Comparison of ENCODE assay signal across 11 mouse cellular contexts in genomic region chr2:180322674-180323355, GRCm38 (mm10). TPM values are rescaled to one million over a fixed set of nuclear protein-coding genes. Genes with fewer than 3 reads are reported as not detected.
DNase-seq lines count a peak whose midpoint lies in the region; ATAC-seq and TF ChIP-seq lines count a peak whose summit lies in the region.
"Had no signal": no experiment of that assay in that cellular context is flagged by ENCODE, and none has a peak within 500 bp of the region (broad histone marks: within the 10 kb centered on the region; RNA-seq: fewer than 3 reads in every experiment).

No protein-coding gene starts in this region.

- ATAC-seq in kidney, embryonic 14.5 days (ENCODE audit: low FRiP score, low TSS enrichment), result peak; percentile 85
- peak; percentile 86 for ATAC-seq in lung, postnatal 0 days
- no peak for ATAC-seq in CD4-positive, CD25-positive, alpha-beta regulatory T cell, adult 4 months

- H3K4me2 ChIP-seq in kidney, embryonic 14.5 days (replicated peaks; ENCODE audit: low read depth, low read length), result 0 out of 2 replicates have a peak overlapping the region, but pooled peaks have one; percentile 6
- H3K4me2 ChIP-seq in lung, postnatal 0 days (replicated peaks; ENCODE audit: low read depth, low read length), result no peak overlapping the region

- no peaks in the 10 kb centered on the region for H3K27me3 ChIP-seq in kidney, embryonic 14.5 days (ENCODE audit: control insufficient read depth, insufficient read depth, low read length)
- no peaks in the 10 kb centered on the region for H3K27me3 ChIP-seq in lung, postnatal 0 days (replicated peaks; ENCODE audit: insufficient read depth, low read length)

- WGBS in kidney, embryonic 14.5 days, result 7% methylated on average over 14 of the region's 14 CpGs
- WGBS in lung, postnatal 0 days, result 8% methylated on average over 10 of the region's 14 CpGs

- no peak for TF ChIP-seq CTCF in lung, postnatal 0 days (IDR thresholded peaks at IDR 0.05)

- TF ChIP-seq EP300 in lung, postnatal 0 days (IDR thresholded peaks at IDR 0.05), result no peak

- no peak overlapping the region for H3K9ac ChIP-seq in kidney, embryonic 14.5 days (ENCODE audit: low read depth, low read length)
- H3K9ac ChIP-seq in lung, postnatal 0 days (replicated peaks; ENCODE audit: low read depth), result no peak overlapping the region

- no peaks in the 10 kb centered on the region for H3K9me3 ChIP-seq in kidney, embryonic 14.5 days (ENCODE audit: control insufficient read depth, low read length)
- no peaks in the 10 kb centered on the region for H3K9me3 ChIP-seq in lung, postnatal 0 days (ENCODE audit: low read length)

- H3K27ac ChIP-seq in kidney, embryonic 14.5 days (ENCODE audit: low read depth, low read length), result peak overlapping the region; percentile 49; the same call in 1 of the 2 replicates
- 0 out of 2 replicates have a peak overlapping the region, but pooled peaks have one; percentile 6 for H3K27ac ChIP-seq in lung, postnatal 0 days (ENCODE audit: low read length)

- H3K4me1 ChIP-seq in kidney, embryonic 14.5 days (ENCODE audit: control insufficient read depth, insufficient read depth, low read length), result peaks cover 13% of the 10 kb centered on the region; the same call in 1 of the 2 replicates
- no peaks in the 10 kb centered on the region for H3K4me1 ChIP-seq in lung, postnatal 0 days (ENCODE audit: insufficient read depth, low read depth, low read length)

- no peak overlapping the region for H3K4me3 ChIP-seq in kidney, embryonic 14.5 days (ENCODE audit: low read length)
- H3K4me3 ChIP-seq in lung, postnatal 0 days (ENCODE audit: low read depth, low read length), result no peak overlapping the region

- no peaks in the 10 kb centered on the region for H3K36me3 ChIP-seq in kidney, embryonic 14.5 days (ENCODE audit: control insufficient read depth, insufficient read depth, low read length)
- 0 out of 2 replicates have a peak, but pooled peaks cover 4% of the 10 kb centered on the region for H3K36me3 ChIP-seq in lung, postnatal 0 days (ENCODE audit: insufficient read depth, low read length)

- no peak for DNase-seq in kidney, adult 9 months
- DNase-seq in retina, postnatal 1 day, result peak; percentile 17
- DNase-seq in retina, embryonic 14.5 days (ENCODE audit: low spot score), result no peak
- DNase-seq in lung, postnatal 0 days (ENCODE audit: low spot score), result peak; percentile 79
- DNase-seq in frontal cortex, postnatal 10 days (ENCODE audit: low spot score in 2 of 2), result no peak
- DNase-seq in right cerebral cortex, postnatal 4 days, result no peak
- DNase-seq: cerebellum, postnatal 10 days; gastrocnemius, postnatal 25 days; thymus, adult 18-20 months had no signal

RNA-seq across cellular contexts. Expression of gene Gata5, which starts 11.7 kb away (rescaled TPM):
- 3.5 and 4.5 TPM in 2 replicates for polyA plus RNA-seq in kidney, embryonic 14.5 days (2014; fragmentation: Nextera tagmentation; extraction: Ambion mirVana)
- polyA plus RNA-seq in lung, postnatal 0 days (2015; fragmentation: Nextera tagmentation; extraction: Ambion mirVana), result 10.4 and 11.4 TPM in 2 replicates
- polyA plus RNA-seq in CD4-positive, CD25-positive, alpha-beta regulatory T cell, adult 4 months (2017; shearing (Covaris generic)), result not detected

RNA-seq across cellular contexts. Expression of gene Rbbp8nl, which starts 33.1 kb away (rescaled TPM):
- 0.37 and 1.1 TPM in 2 replicates for polyA plus RNA-seq in kidney, embryonic 14.5 days (2014; fragmentation: Nextera tagmentation; extraction: Ambion mirVana)
- 0.20 and 0.46 TPM in 2 replicates for polyA plus RNA-seq in lung, postnatal 0 days (2015; fragmentation: Nextera tagmentation; extraction: Ambion mirVana)
- not detected for polyA plus RNA-seq in CD4-positive, CD25-positive, alpha-beta regulatory T cell, adult 4 months (2017; shearing (Covaris generic))

RNA-seq across cellular contexts. Expression of gene Cables2, which starts 49.5 kb away (rescaled TPM):
- 13.3 and 21.1 TPM in 2 replicates for polyA plus RNA-seq in kidney, embryonic 14.5 days (2014; fragmentation: Nextera tagmentation; extraction: Ambion mirVana)
- 15.5 and 16.1 TPM in 2 replicates for polyA plus RNA-seq in lung, postnatal 0 days (2015; fragmentation: Nextera tagmentation; extraction: Ambion mirVana)
- 1 to 10 TPM; 5.2 to 8.1 TPM for polyA plus RNA-seq in CD4-positive, CD25-positive, alpha-beta regulatory T cell, adult 4 months (2017; shearing (Covaris generic))

Comparison
In these comparisons a context has a peak if more than half of its experiments do, and no peak if none do; other contexts are left out.
1. DNase-seq: peak in retina, postnatal 1 day (single experiment) and lung, postnatal 0 days (single experiment); none in kidney, adult 9 months (single experiment), retina, embryonic 14.5 days (single experiment), frontal cortex, postnatal 10 days (0 of 2) and right cerebral cortex, postnatal 4 days (single experiment).